Mouse (Mus musculus) liver, postnatal 0 days (tissue): Measurements from ENCODE around the gene Cabp4. TPM values are rescaled to one million over a fixed set of nuclear protein-coding genes. Genes with fewer than 3 reads are reported as not detected.

Experiments used
- ATAC-seq: fragments of 200-750 bp; cut with Nextera tagmentation; 2 replicates; pipeline ENCODE4 v1.8.0; 2017; ENCODE audit warnings: mild to moderate bottlenecking, moderate library complexity
- DNase-seq: peaks from one replicate; pipeline ENCODE4 v3.0.0-alpha.2; 2016
- H3K27ac ChIP-seq: fragments of 300-500 bp; sonication (generic); 2 replicates; pipeline ENCODE4 v1.5.1; 2014; ENCODE audit warnings: antibody characterized with exemption, moderate library complexity, mild to moderate bottlenecking, low read depth
- H3K27me3 ChIP-seq: fragments of 300-500 bp; sonication (generic); 2 replicates; pipeline ENCODE4 v1.6.1; 2014; ENCODE audit warnings: low read length, control low read depth, mixed read lengths; ENCODE audit not compliant: insufficient read depth
- H3K36me3 ChIP-seq: fragments of 300-500 bp; sonication (generic); replicated peaks from 2 replicates; pipeline ENCODE4 v1.6.1; 2014; ENCODE audit warnings: mild to moderate bottlenecking, control low read depth, low read length, moderate library complexity, mixed read lengths; ENCODE audit not compliant: insufficient read depth
- H3K4me1 ChIP-seq: fragments of 300-500 bp; sonication (generic); 2 replicates; pipeline ENCODE4 v1.6.1; 2014; ENCODE audit warnings: antibody characterized with exemption, mild to moderate bottlenecking, control low read depth; ENCODE audit not compliant: insufficient read depth
- H3K4me2 ChIP-seq: fragments of 300-500 bp; sonication (generic); 2 replicates; pipeline ENCODE4 v1.6.1; 2014; ENCODE audit warnings: low read depth, mild to moderate bottlenecking, low read length, moderate library complexity, mixed read lengths
- H3K4me3 ChIP-seq: fragments of 300-500 bp; sonication (generic); 2 replicates; pipeline ENCODE4 v1.5.1; 2014; ENCODE audit warnings: low read depth, low read length
- H3K9ac ChIP-seq: fragments of 300-500 bp; sonication (generic); replicated peaks from 2 replicates; pipeline ENCODE4 v1.6.1; 2014; ENCODE audit warnings: mild to moderate bottlenecking, moderate library complexity
- H3K9me3 ChIP-seq: fragments of 300-500 bp; sonication (generic); 2 replicates; pipeline ENCODE4 v1.6.1; 2016; ENCODE audit warnings: mild to moderate bottlenecking, control low read depth, low read length, mixed read lengths
- CTCF ChIP-seq: sonication (generic); IDR thresholded peaks from 2 replicates; pipeline ENCODE4 v1.5.1; 2016; ENCODE audit warnings: antibody characterized with exemption, low read depth
- EP300 ChIP-seq: IDR thresholded peaks from 2 replicates; pipeline ENCODE4 v1.6.1; 2016; ENCODE audit warnings: antibody characterized with exemption, low read depth, mild to moderate bottlenecking
- WGBS: fragments of 180-500 bp; shearing (Covaris S2); extraction: QIAGEN DNeasy Blood & Tissue Kit; methylation state at CpG from one replicate; pipeline ENCODE4 v1.1.7; 2014; ENCODE audit not compliant: insufficient replicate concordance; 5-methylcytosine and 5-hydroxymethylcytosine counted together
- polyA plus RNA-seq: library from polyadenylated mRNA; unstranded; fragments of >200 nt; fragmentation: Nextera tagmentation; extraction: Ambion mirVana; gene quantifications from 2 replicates; pipeline ENCODE4 v1.2.1, GENCODE M21; 2015

Cabp4 gene
- polyA plus RNA-seq, 1 experiment from 2014 or later = 0.11 TPM

- 79% methylated on average over 8 of the region's 8 CpGs for WGBS
- TF ChIP-seq EP300 = no peak
- no peak for TF ChIP-seq CTCF
These were observed 8.8 kb upstream of the Cabp4 start for GRCm38 (mm10) chr19:4152445-4153231.

GRCm38 (mm10) chr19:4151898-4152297 lies 8.1 kb upstream of the Cabp4 start:
- H3K9ac ChIP-seq = no peak overlapping the region
- ATAC-seq (no peak), DNase-seq (no peak)
- 78% methylated on average over 5 of the region's 5 CpGs for WGBS
- peaks cover 38% of the 10 kb centered on the region for H3K4me1 ChIP-seq
- no peak overlapping the region for H3K4me2 ChIP-seq
- TF ChIP-seq EP300 (no peak), CTCF (no peak)
- peaks cover 40% of the 10 kb centered on the region for H3K36me3 ChIP-seq
- no peak overlapping the region for H3K27ac ChIP-seq
- H3K27me3 ChIP-seq = no peaks in the 10 kb centered on the region
- no peaks in the 10 kb centered on the region for H3K9me3 ChIP-seq
- no peak overlapping the region for H3K4me3 ChIP-seq

More at GRCm38 (mm10) chr19:4152445-4153231, 8.8 kb upstream of the Cabp4 start:
- Histone ChIP-seq H3K4me3 (no peak overlapping the region), H3K4me2 (no peak overlapping the region), H3K4me1 (peaks cover 33% of the 10 kb centered on the region), H3K36me3 (peaks cover 47% of the 10 kb centered on the region), H3K9ac (no peak overlapping the region), H3K27ac (no peak overlapping the region), H3K27me3 (no peaks in the 10 kb centered on the region), H3K9me3 (no peaks in the 10 kb centered on the region)
- ATAC-seq (no peak), DNase-seq (no peak)

GRCm38 (mm10) chr19:4151488-4151860 lies 7.6 kb upstream of the Cabp4 start:
- ATAC-seq (no peak), DNase-seq (no peak)
- Histone ChIP-seq H3K4me1 (peaks cover 42% of the 10 kb centered on the region), H3K4me3 (no peak overlapping the region), H3K9ac (no peak overlapping the region), H3K27ac (no peak overlapping the region), H3K4me2 (no peak overlapping the region), H3K27me3 (no peaks in the 10 kb centered on the region), H3K36me3 (peaks cover 36% of the 10 kb centered on the region), H3K9me3 (no peaks in the 10 kb centered on the region)
- 71% methylated on average over 4 of the region's 5 CpGs for WGBS
- TF ChIP-seq EP300 (no peak), CTCF (no peak)

GRCm38 (mm10) chr19:4150567-4151487 lies 7.0 kb upstream of the Cabp4 start:
- no peak overlapping the region for H3K4me2 ChIP-seq
- DNase-seq (no peak), ATAC-seq (no peak)
- H3K9ac ChIP-seq = no peak overlapping the region
- H3K4me3 ChIP-seq = no peak overlapping the region
- TF ChIP-seq EP300 (no peak), CTCF (no peak)
- peaks cover 30% of the 10 kb centered on the region for H3K36me3 ChIP-seq
- H3K27me3 ChIP-seq = no peaks in the 10 kb centered on the region
- peaks cover 45% of the 10 kb centered on the region for H3K4me1 ChIP-seq
- no peak overlapping the region for H3K27ac ChIP-seq
- no peaks in the 10 kb centered on the region for H3K9me3 ChIP-seq
- 88% methylated on average over 22 of the region's 22 CpGs for WGBS

- 89% methylated on average over 17 of the region's 17 CpGs for WGBS
- H3K4me1 ChIP-seq = peaks cover 48% of the 10 kb centered on the region
- H3K36me3 ChIP-seq = peaks cover 30% of the 10 kb centered on the region
- DNase-seq (no peak), ATAC-seq (no peak)
- no peak for TF ChIP-seq CTCF
- no peak for TF ChIP-seq EP300
- H3K4me3 ChIP-seq = peak overlapping the region; percentile 86; the same call in 1 of the 2 replicates
- H3K27ac ChIP-seq = no peak overlapping the region
- no peaks in the 10 kb centered on the region for H3K9me3 ChIP-seq
- H3K9ac ChIP-seq = peak overlapping the region; percentile 94; the same call in 1 of the 2 replicates
- H3K4me2 ChIP-seq = peak overlapping the region; percentile 89
- no peaks in the 10 kb centered on the region for H3K27me3 ChIP-seq
These were observed 6.1 kb upstream of the Cabp4 start for GRCm38 (mm10) chr19:4149764-4150461.
